Mouse (Mus musculus): ENCODE results near the gene Klc4.

The Klc4 gene

GRCm38 (mm10) chr17:46651755-46652547, 6.1 kb upstream of the Klc4 start:
- in situ Hi-C loops (cut with MboI), result no loop called here

- in situ Hi-C loops (cut with MboI), result no loop called here
Observed at GRCm38 (mm10) chr17:46651292-46651691, 5.5 kb upstream of the Klc4 start.

- in situ Hi-C loops (cut with MboI), result no loop called here
Observed at GRCm38 (mm10) chr17:46650232-46651031, 4.6 kb upstream of the Klc4 start, which contains the start of gene Cul7. Gene Cul7, plus strand, starts transcription at chr17:46650337.

GRCm38 (mm10) chr17:46649811-46650210, 4.0 kb upstream of the Klc4 start:
- in situ Hi-C loops (cut with MboI), result no loop called here

GRCm38 (mm10) chr17:46648436-46648835, 2.6 kb upstream of the Klc4 start:
- in situ Hi-C loops (cut with MboI), result no loop called here

GRCm38 (mm10) chr17:46647279-46647678, 1.5 kb upstream of the Klc4 start:
- in situ Hi-C loops (cut with MboI), result no loop called here

- in situ Hi-C loops (cut with MboI), result no loop called here
Observed at GRCm38 (mm10) chr17:46646322-46646662, 470 bp upstream of the Klc4 start.

- in situ Hi-C loops (cut with MboI), result no loop called here
Observed at GRCm38 (mm10) chr17:46644916-46645475, 826 bp downstream of the Klc4 start.

GRCm38 (mm10) chr17:46644152-46644805, 1.5 kb downstream of the Klc4 start:
- in situ Hi-C loops (cut with MboI), result no loop called here

GRCm38 (mm10) chr17:46642060-46642459, 3.8 kb downstream of the Klc4 start:
- in situ Hi-C loops (cut with MboI), result no loop called here

GRCm38 (mm10) chr17:46639929-46640328, 5.9 kb downstream of the Klc4 start:
- in situ Hi-C loops (cut with MboI), result no loop called here

- in situ Hi-C loops (cut with MboI), result no loop called here
Observed at GRCm38 (mm10) chr17:46636831-46637523, 8.8 kb downstream of the Klc4 start.

- in situ Hi-C loops (cut with MboI), result no loop called here
Observed at GRCm38 (mm10) chr17:46629685-46630441, 16.0 kb downstream of the Klc4 start.

GRCm38 (mm10) chr17:46628791-46629684, 16.8 kb downstream of the Klc4 start, which contains the start of gene Ptk7:
Gene Ptk7, minus strand, starts transcription at chr17:46629504.
- in situ Hi-C loops (cut with MboI), result no loop called here

- in situ Hi-C loops (cut with MboI), result no loop called here
Observed at GRCm38 (mm10) chr17:46628471-46628790, 17.4 kb downstream of the Klc4 start.

GRCm38 (mm10) chr17:46627409-46627808, 18.4 kb downstream of the Klc4 start:
- in situ Hi-C loops (cut with MboI), result no loop called here

GRCm38 (mm10) chr17:46624598-46624997, 21.2 kb downstream of the Klc4 start:
- in situ Hi-C loops (cut with MboI), result no loop called here

- in situ Hi-C loops (cut with MboI), result no loop called here
Observed at GRCm38 (mm10) chr17:46623819-46624557, 21.8 kb downstream of the Klc4 start.

- in situ Hi-C loops (cut with MboI), result no loop called here
Observed at GRCm38 (mm10) chr17:46622269-46622668, 23.6 kb downstream of the Klc4 start.
